Mouse (Mus musculus): ENCODE data around the gene Csf3r. TPM values are rescaled to one million over a fixed set of nuclear protein-coding genes. Genes with fewer than 3 reads are reported as not detected.

Gene Csf3r
- total RNA-seq, 1 experiment from 2014 or later = 34.0 TPM

Other genes with a start within 250 kb of the Csf3r start
- 62.6 and 83.8 TPM in 2 replicates for gene Mrps15, start 22.4 kb downstream of the Csf3r start, total RNA-seq (2017)
- 1.6 and 7.5 TPM in 2 replicates for gene Oscp1, start 34.0 kb downstream of the Csf3r start, total RNA-seq (2017)
- gene Lsm10, start 72.1 kb downstream of the Csf3r start, total RNA-seq (2017) = 14.9 and 15.8 TPM in 2 replicates
- gene Stk40, start 79.4 kb downstream of the Csf3r start, total RNA-seq (2017) = 10.6 and 11.7 TPM in 2 replicates
- gene Eva1b, start 123.2 kb downstream of the Csf3r start, total RNA-seq (2017) = 0.68 and 1.0 TPM in 2 replicates
- gene Sh3d21, start 138.9 kb downstream of the Csf3r start, total RNA-seq (2017) = not detected in 2 replicates
- 331 and 353 TPM in 2 replicates for gene Thrap3, start 178.2 kb downstream of the Csf3r start, total RNA-seq (2017)
- 13.0 and 32.3 TPM in 2 replicates for gene Map7d1, start 231.8 kb downstream of the Csf3r start, total RNA-seq (2017)
- gene Trappc3, start 237.8 kb downstream of the Csf3r start, total RNA-seq (2017) = 55.7 and 63.9 TPM in 2 replicates

All from common myeloid progenitor, adult 5-6 weeks (primary cell).